Mouse (Mus musculus) megakaryocyte, embryonic 14.5 days (primary cell): ENCODE measurements around the gene Csmd2.

Experiments
- FLI1 ChIP-seq: IDR thresholded peaks from 2 replicates; pipeline ENCODE4 v1.6.1; 2012; ENCODE audit warnings: low read length, inconsistent platforms, mixed read lengths
- GATA1 ChIP-seq: IDR thresholded peaks from 3 replicates; pipeline ENCODE4 v1.6.1; 2012; ENCODE audit warnings: mixed read lengths, low read length, inconsistent platforms, borderline replicate concordance

DNA sequence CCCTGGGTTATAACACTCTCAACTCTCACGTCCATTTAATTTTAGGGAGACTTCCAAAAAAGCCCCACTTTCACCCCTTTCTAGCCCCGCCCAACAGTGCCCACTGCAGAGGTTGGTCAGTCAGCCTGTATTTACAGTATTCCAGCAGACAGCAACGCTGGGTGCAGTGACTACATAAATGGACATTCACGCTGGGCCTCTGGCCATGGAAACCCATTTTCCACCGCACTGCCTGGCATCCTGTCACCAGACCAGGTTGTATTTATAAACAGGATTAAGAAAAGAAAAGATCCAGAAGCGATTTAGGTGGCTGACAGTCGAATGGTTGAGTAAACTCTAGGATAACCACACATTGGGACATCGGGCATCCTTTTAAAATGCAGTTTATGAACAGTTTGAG, 65.0 kb downstream of the Csmd2 start:
- TF ChIP-seq GATA1 (no peak), FLI1 (no peak)
